ENCODE assay signal across 23 mouse cellular contexts in genomic region chr4:140834327-140834934, GRCm38 (mm10). TPM values are rescaled to one million over a fixed set of nuclear protein-coding genes. Genes with fewer than 3 reads are reported as not detected.
A peak's percentile ranks its signal among the peaks of the same experiment; 100 is the strongest.
DNase-seq lines count a peak whose midpoint lies in the region; ATAC-seq lines count a peak whose summit lies in the region.
"Had no signal": no experiment of that assay in that cellular context is flagged by ENCODE, and none has a peak within 500 bp of the region (broad histone marks: within the 10 kb centered on the region; RNA-seq: fewer than 3 reads in every experiment).

No protein-coding gene starts in this region.

- no peaks in the 10 kb centered on the region; the same call in 1 of the 2 replicates for H3K4me1 ChIP-seq in liver, embryonic 11.5 days (replicated peaks; ENCODE audit: control insufficient read depth, insufficient read depth, low read length)

- H3K9ac ChIP-seq in liver, embryonic 11.5 days (ENCODE audit: low read depth, low read length), result no peak overlapping the region
- H3K9ac ChIP-seq: embryonic facial prominence, embryonic 15.5 days; heart, embryonic 15.5 days had no signal

- H3K4me2 ChIP-seq in liver, embryonic 11.5 days, result no peak overlapping the region
- H3K4me2 ChIP-seq: embryonic facial prominence, embryonic 15.5 days; heart, embryonic 15.5 days; hindbrain, embryonic 13.5 days had no signal

- H3K9me3 ChIP-seq in liver, embryonic 11.5 days (ENCODE audit: control insufficient read depth, low read length), result no peaks in the 10 kb centered on the region
- H3K9me3 ChIP-seq: embryonic facial prominence, embryonic 15.5 days; forebrain, embryonic 10.5 days; heart, embryonic 15.5 days; hindbrain, embryonic 13.5 days had no signal

- 63% methylated on average over 6 of the region's 6 CpGs for WGBS in liver, embryonic 11.5 days

- no peak overlapping the region for H3K27ac ChIP-seq in liver, embryonic 11.5 days (ENCODE audit: low read depth, low read length)
- H3K27ac ChIP-seq: embryonic facial prominence, embryonic 15.5 days; heart, adult 2 months; heart, embryonic 15.5 days; hindbrain, embryonic 13.5 days; hindbrain, postnatal 0 days had no signal

- peaks cover 15% of the 10 kb centered on the region for H3K27me3 ChIP-seq in liver, embryonic 11.5 days (replicated peaks; ENCODE audit: control insufficient read depth, insufficient read depth, low read length)

- ATAC-seq in liver, embryonic 11.5 days (replicated peaks; ENCODE audit: low FRiP score), result no peak
- ATAC-seq: forebrain, embryonic 14.5 days had no signal

- peak; percentile 28 for DNase-seq in gastrocnemius, postnatal 14 days
- no peak for DNase-seq in gastrocnemius, adult 18-20 months (ENCODE audit: low spot score)
- DNase-seq in NIH3T3 (ENCODE audit: low read depth), result peak; percentile 9
- DNase-seq in adrenal gland, postnatal 14 days, result peak; percentile 63
- no peak for DNase-seq in liver, embryonic 11.5 days (ENCODE audit: low spot score)
- DNase-seq in left cerebral cortex, adult 11 months (ENCODE audit: low spot score), result no peak
- DNase-seq: cerebellum, adult 11 months; cerebellum, adult 8-10 months; cerebellum, postnatal 14 days; embryo, embryonic 11 days; gastrocnemius, postnatal 10 days; heart, adult 2 months; heart, postnatal 14 days had no signal

- intact Hi-C loops in gastrocnemius, postnatal 14 days (cut with DNase I; ENCODE audit: low total_unique reads), result no loop called here

- H3K4me3 ChIP-seq in liver, embryonic 11.5 days (ENCODE audit: low read depth, low read length), result no peak overlapping the region
- H3K4me3 ChIP-seq: embryonic facial prominence, embryonic 15.5 days; erythroblast, embryonic 14.5 days; heart, adult 2 months; heart, embryonic 15.5 days; hindbrain, embryonic 13.5 days had no signal

- H3K36me3 ChIP-seq in liver, embryonic 11.5 days (ENCODE audit: control insufficient read depth, insufficient read depth, low read length), result no peaks in the 10 kb centered on the region
- H3K36me3 ChIP-seq: embryonic facial prominence, embryonic 15.5 days; forebrain, embryonic 10.5 days; heart, embryonic 15.5 days; hindbrain, embryonic 13.5 days had no signal

RNA-seq across cellular contexts. Expression of gene Padi1, which starts 11.1 kb away (rescaled TPM):
- total RNA-seq in gastrocnemius, postnatal 14 days (2021), result under 1 TPM; 0.07 to 0.08 TPM
- total RNA-seq in gastrocnemius, adult 18-20 months (2021), result under 1 TPM; 0.07 to 0.21 TPM
- not detected in 2 replicates for total RNA-seq in adrenal gland, postnatal 14 days (2021)
- polyA plus RNA-seq in liver, embryonic 11.5 days (2014; fragmentation: Nextera tagmentation; extraction: Ambion mirVana), result 0.06 and 0.11 TPM in 2 replicates
- total RNA-seq: common myeloid progenitor, adult 5-6 weeks; heart, adult 2 months; heart, postnatal 14 days; hindbrain, postnatal 0 days had no signal
- polyA plus RNA-seq: erythroblast, embryonic 14.5 days; forebrain, embryonic 14.5 days; hindbrain, embryonic 13.5 days; hindbrain, postnatal 0 days had no signal

RNA-seq across cellular contexts. Expression of gene Padi3, which starts 24.0 kb away (rescaled TPM):
- 1 to 10 TPM; 1.3 to 1.9 TPM for total RNA-seq in gastrocnemius, postnatal 14 days (2021)
- 1 to 10 TPM; 1.4 TPM for total RNA-seq in gastrocnemius, adult 18-20 months (2021)
- total RNA-seq in adrenal gland, postnatal 14 days (2021), result not detected in 2 replicates
- 0.56 and 0.96 TPM in 2 replicates for polyA plus RNA-seq in liver, embryonic 11.5 days (2014; fragmentation: Nextera tagmentation; extraction: Ambion mirVana)
- total RNA-seq: hindbrain, postnatal 0 days had no signal
- polyA plus RNA-seq: embryonic facial prominence, embryonic 11.5 days; erythroblast, embryonic 14.5 days; forebrain, embryonic 14.5 days; heart, adult 2 months; hindbrain, embryonic 13.5 days; intestine, embryonic 14.5 days had no signal

Comparison
In these comparisons a context has a peak if more than half of its experiments do, and no peak if none do; other contexts are left out.
1. DNase-seq: peak in gastrocnemius, postnatal 14 days (single experiment), NIH3T3 (single experiment) and adrenal gland, postnatal 14 days (single experiment); none in gastrocnemius, adult 18-20 months (single experiment), liver, embryonic 11.5 days (single experiment) and left cerebral cortex, adult 11 months (single experiment).